Mouse (Mus musculus): ENCODE data around the gene Mrpl18.
"Not testable (repeated sequence)": the region's sequence is repeated elsewhere in the genome, so short reads cannot be mapped to it uniquely, and the experiment has no call there.

The Mrpl18 gene

DNA sequence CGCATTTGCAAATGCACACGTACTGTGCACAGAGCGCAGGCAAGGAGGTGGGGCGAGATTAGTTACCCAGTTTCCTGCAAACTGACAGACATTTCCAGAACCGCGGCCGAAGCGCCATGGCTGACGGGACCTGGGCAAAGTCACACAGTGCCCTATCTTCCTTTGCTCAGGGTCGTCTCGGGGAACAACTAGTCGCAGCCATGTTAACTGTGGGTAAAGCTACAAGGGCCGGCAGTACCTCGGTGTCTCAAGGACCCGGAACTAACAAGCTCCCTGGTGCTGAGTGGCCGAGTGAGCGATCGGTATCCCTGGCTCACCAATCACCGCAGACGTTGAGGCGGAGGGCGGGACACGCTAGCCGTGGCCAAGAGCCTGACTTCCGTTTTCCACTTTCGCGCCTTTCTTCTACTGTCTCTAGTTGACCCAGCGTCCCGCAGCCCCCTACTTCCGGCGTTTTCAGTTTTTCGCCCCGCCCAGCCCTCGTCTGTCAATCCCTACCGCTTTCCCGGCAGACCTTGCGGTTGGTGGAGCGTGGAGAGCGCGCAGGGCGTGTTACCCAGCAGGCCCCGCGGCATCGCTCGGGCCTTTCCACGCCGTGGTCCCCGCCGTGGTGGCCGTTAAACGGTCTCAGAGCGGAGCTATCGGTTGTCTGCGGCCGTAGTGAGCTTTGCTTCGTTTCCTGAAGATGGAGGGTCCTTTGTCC lies at the start of gene Mrpl18:
Mrpl18 (minus strand) TSS at position 465 of the 703 bp plus-strand sequence.
- peak; percentile 99 for DNase-seq (ENCODE audit: low spot score)

- no peak for DNase-seq (ENCODE audit: low spot score)
These were observed 47.3 kb upstream of the Mrpl18 start for GRCm38 (mm10) chr17:12963476-12963875.

DNA sequence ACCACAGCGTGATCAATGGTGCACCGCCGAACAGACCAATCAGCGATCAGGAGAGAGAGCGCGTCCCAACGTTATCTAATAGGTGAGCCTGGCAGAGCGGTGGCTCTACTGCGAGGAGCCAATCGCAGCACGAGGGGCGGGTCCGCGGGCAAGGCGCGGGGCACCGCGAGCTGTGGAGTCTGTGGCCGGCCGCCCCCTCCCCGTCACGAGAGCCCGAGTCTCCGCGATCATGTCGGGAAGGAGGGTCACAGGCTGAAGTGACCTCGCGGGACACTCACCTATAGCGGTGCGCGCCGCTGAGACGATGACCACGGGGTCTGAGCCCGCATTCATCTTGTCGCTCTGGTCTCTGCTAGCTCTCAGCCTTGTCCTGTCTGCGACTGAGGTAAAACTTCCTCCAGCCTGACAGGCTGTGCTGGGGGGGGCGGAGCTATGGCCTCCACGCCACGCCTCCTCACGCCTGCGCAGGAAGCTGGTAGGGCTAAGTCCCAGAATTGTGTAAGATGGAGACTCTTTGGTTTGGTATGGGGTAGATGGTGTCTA lies 44.3 kb upstream of the Mrpl18 start, which contains the start of gene Acat2:
Acat2 (minus strand) TSS at position 417 of the 543 bp plus-strand sequence.
- DNase-seq (ENCODE audit: low spot score) = peak; percentile 97

- DNase-seq (ENCODE audit: low spot score) = not testable (repeated sequence)
These were observed 43.2 kb upstream of the Mrpl18 start for GRCm38 (mm10) chr17:12959377-12959776.

DNA sequence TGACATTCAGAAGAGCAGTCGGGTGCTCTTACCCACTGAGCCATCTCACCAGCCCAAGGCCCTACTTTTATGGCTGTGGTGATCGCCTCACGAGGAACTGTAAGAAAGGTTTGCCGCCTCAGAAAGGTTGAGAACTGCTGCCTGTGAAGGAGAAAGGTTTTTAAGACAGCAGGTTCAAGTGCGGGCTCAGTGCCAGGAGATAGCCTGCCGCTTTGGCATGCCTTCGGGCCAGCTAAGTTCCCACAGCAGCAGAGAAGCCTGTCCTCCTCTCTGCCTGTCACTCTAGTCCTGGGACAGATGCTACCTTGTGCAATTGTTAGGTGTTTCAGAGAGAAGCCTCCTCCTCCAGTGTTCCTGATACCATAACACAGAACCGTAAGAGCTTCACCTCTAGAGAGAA lies 40.5 kb upstream of the Mrpl18 start:
- DNase-seq (ENCODE audit: low spot score) = peak; percentile 60

- no peak for DNase-seq (ENCODE audit: low spot score)
These were observed 33.5 kb upstream of the Mrpl18 start for GRCm38 (mm10) chr17:12949669-12950068.

GRCm38 (mm10) chr17:12942459-12943162 lies 26.5 kb upstream of the Mrpl18 start:
- no peak for DNase-seq (ENCODE audit: low spot score)

DNA sequence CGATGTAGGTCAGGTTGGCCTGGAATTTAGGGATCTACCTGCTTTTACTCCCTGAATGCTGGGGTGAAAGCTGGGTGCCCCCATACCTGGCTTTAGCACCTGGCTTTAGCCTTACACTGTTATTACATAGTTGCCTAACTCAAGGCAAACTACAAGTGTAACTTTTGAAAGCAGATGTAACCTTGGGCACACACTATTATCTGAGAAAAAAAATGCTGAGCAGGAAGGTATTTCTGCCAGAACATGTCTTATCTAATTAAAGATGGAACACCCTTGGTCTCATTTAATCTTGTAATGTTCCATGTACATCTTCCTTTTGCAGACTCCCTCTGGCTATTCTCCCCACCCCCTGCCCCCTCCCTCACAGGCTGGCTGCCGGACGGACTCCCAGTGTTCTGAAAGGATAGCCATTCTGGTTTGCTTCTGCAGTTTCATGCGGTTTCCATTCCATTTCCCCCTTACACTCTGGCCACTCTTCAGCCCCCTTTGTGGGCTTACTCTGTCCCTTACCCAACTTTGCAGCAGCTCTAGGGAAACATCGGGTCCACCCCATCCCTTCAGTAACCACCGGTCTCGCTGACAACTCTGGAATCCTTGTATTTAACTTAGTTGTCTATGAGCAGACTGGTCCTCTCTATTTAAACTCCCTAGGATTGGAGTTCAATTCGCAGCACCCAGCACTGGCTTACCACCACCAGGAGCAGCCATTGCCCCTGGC lies 25.6 kb upstream of the Mrpl18 start:
- DNase-seq (ENCODE audit: low spot score) = peak; percentile 56

GRCm38 (mm10) chr17:12940151-12940805 lies 24.1 kb upstream of the Mrpl18 start, which contains the start of gene Acat3:
Gene Acat3, minus strand, starts transcription at chr17:12940600.
- DNase-seq (ENCODE audit: low spot score) = peak; percentile 56

DNA sequence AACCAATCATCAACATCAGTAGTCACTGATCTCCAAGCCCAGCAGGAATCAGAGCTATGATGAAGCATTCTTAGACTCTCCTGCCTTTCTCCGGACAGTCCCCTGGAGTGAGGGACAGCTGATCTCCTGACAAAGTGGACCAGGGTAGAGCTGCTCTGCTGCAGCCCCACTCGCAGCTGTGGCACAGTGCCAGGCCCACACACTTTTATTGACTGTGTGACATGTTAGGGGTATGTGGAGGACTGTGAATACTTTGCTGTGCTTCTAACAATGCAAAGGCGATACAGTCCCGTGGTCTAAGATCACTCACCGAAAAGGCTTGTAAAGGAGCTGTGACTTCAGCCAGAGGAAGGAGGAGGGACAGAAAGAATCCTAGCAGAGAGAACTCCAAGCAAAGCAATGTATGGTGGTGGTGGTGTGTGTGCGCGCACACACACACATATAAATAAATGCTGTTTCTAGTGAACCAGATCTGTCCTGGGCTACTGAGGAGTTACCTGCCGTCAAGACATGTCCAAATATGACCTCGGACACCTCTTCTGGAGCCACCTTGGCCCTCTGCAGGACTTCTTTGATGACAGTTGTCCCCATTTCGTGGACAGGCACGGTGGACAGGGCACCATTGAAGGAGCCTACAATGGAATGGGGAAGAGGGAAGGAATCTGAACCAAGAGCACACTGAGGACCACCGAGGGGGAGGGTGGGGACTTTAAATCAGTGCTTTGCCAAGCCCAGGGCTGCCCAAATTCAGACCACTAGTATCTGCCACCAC lies 23.4 kb upstream of the Mrpl18 start:
- not testable (repeated sequence) for DNase-seq (ENCODE audit: low spot score)

DNA sequence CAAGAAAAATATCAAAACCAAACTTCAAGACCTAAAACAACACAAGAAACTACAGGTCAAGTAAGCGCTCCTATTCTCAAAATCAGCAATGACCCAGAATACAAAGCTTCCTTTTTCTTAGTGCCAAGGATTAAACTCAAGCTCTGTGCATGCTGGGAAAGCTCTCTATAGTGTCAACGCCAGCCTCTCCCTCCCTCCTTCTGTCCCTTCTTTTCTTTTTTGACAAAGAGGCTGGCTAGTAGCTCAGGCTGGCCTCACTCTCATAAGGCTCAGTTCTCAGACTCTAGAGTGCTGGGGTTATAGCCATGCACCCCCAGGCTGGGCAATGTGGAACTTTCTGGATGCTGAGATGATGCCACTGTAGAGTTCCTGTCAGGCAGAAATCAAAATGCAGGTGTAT lies 21.9 kb upstream of the Mrpl18 start:
- no peak for DNase-seq (ENCODE audit: low spot score)

DNA sequence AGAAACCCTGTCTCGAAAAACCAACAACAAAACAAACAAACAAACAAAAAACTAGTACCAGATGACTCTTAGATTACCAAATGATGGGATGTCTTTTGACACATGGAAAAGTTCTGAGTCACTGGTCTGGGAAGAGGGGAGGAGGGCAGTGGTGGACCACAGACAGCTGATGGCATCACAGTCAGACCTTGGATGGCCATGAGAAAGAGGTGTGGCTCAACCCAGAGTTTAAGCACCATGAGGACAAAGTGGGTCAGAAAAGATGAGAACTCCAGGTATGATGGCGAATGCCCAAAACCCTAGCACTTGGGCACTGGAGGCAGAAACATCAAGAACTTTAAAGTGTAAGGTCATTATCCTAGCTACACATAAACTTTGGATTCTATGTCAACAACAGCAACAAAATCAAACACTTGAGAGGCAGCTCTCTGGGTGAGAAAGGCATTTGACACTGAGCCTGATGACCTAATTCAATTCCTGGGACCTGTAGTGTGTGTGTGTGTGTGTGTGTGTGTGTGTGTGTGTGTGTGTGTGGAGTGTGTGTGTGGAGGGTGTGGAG lies 21.3 kb upstream of the Mrpl18 start:
- DNase-seq (ENCODE audit: low spot score) = no peak

- DNase-seq (ENCODE audit: low spot score) = no peak
These were observed 19.6 kb upstream of the Mrpl18 start for GRCm38 (mm10) chr17:12935719-12936118.

GRCm38 (mm10) chr17:12931576-12931975 lies 15.4 kb upstream of the Mrpl18 start:
- not testable (repeated sequence) for DNase-seq (ENCODE audit: low spot score)

DNA sequence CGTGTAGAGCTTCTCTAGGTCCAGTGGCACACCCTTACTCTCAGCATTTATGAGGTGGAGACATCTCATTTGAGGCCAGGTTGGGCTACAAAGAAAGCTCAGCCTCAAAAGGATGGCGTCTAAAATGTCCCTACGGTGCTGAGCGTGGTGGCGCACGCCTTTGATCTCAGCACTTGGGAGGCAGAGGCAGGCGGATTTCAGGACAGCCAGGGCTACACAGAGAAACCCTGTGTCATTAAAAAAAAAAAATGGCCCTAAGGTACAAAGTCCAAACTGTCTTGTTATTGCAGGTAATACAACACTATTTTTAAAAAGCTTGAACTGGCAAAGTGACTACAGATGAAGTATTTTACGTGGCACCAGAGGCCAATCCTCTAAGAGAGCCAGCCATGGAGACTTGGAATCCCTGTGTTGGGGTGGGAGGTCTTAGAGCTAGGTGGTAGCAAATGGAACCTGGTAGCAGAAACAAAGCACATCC lies 9.6 kb upstream of the Mrpl18 start:
- no peak for DNase-seq (ENCODE audit: low spot score)

DNA sequence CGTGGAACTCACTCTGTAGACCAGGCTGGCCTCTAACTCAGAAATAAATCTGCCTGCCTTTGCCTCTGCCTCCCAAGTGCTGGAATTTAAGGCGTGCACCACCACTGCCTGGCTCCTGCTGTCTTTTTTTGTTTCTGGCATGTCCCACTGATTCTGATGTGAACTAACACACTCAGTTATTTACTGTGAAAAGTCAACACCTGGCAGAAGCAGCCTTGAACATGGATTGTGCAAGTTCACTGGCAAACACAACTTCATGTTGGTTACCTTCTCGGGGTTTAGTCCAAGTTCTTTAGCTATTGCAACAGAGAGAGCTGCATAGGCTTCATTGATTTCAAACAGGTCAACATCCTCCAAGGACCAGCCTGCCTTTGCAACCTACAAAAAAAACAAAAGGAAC lies 8.9 kb upstream of the Mrpl18 start:
- DNase-seq (ENCODE audit: low spot score) = no peak

- DNase-seq (ENCODE audit: low spot score) = no peak
These were observed 4.9 kb upstream of the Mrpl18 start for GRCm38 (mm10) chr17:12921073-12921472.

DNA sequence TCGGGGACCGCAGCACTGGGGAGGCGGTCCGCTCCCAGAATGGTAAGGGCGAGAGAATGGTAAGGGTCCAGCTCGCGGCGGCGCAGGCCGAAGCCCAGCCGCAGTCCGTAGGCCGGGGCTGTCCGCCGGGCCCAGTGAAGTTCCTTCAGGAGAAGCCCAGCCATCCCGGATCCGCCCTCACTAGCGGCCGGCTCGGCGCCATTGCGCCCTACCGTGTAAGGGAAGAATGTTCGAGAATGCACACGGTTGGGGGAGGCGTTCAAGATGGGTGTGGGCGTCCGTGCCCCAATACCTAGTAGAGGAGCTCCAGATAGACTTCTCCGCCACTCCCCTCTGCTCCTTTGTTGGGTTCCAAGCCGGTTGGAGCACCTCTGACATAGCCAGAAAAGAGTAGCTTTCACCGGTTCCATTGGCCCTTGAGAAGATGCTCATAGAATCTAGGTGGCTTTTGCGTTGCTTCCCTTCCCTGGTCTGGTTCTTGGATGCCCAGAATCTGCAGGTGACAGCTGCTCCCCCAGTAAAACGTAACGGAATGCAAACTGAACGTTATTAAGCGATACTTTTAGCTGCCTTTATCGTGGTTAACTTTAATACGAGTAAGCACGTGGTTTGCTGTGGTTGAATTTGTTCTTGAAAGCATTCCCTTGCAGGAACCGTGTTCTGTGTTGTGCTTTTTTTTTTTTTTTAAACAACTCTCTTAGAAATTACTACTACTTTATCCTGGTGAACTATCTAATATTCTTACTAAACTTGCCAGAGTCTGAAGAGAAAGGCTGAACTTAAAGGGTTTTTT lies 639 bp upstream of the Mrpl18 start:
- DNase-seq (ENCODE audit: low spot score) = peak; percentile 73

DNA sequence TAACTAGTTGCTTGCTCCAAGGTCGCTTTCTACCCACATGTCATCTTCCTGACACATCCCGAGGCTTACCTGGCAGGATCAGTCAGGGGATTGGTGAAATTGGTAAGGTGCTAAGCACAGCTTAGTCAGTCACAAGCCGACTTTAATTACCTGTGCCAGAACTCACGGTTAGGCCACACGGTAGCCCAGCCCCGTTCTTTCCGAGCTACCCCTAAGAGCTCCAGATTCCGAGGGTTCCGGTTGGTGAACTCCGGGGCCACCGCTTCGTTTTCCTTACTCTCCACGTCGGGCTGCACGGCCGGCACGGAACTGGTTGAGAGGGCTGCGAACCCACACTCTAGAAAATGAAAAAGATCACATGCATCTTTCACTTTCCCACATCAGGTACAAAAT lies 661 bp downstream of the Mrpl18 start, which contains the start of gene Tcp1:
Tcp1 (plus strand) TSS at position 214 of the 393 bp plus-strand sequence.
- no peak for DNase-seq (ENCODE audit: low spot score)

GRCm38 (mm10) chr17:12910391-12910790 lies 5.8 kb downstream of the Mrpl18 start:
- no peak for DNase-seq (ENCODE audit: low spot score)

Data from testis, postnatal 10 days (tissue).